In the genomic region with DNA sequence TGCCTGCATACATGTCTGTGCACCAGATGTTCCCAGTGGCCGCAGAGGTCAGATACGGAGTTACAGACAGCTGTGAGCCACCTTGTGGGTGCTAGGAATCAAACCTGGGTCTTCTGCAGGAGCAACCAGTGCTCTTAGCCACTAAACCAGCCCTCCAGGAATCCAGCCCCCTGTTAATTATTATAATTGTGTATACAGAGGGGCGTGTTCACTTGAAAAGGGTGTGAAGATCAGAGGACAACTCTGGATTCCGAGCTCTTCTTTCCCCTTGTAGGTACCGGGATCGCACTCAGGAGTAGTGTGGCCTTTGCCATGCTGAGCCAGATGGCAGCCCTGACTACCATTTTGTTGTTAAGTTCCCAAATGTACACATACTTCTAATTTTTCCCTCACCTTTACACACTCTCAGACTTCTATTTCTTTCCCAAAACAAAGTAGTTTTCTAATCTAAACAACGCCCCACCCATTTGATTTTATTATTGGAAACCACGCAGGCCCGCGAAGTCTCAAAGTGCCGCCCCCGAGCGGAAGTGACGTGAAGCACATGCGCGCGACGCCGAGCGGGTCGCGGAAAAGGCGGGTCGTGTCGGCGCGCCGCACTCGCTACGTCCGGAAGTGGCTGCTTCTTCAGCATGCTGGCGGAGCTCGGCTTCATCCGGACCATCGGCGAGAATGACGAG, we compare ENCODE assay signal across 8 mouse cellular contexts. TPM values are rescaled to one million over a fixed set of nuclear protein-coding genes. Genes with fewer than 3 reads are reported as not detected.
A peak's percentile ranks its signal among the peaks of the same experiment; 100 is the strongest.
DNase-seq lines count a peak whose midpoint lies in the region; ATAC-seq and TF ChIP-seq lines count a peak whose summit lies in the region.

A gene (plus strand): TSS at position 492 of the 680 bp plus-strand sequence.

- intact Hi-C loops in heart, postnatal 10 days (cut with DNase I): no loop called here

- no peaks in the 10 kb centered on the region for H3K9me3 ChIP-seq in ES-Bruce4 (replicated peaks; ENCODE audit: control insufficient read depth, insufficient read depth, low read length, poor library complexity, severe bottlenecking)
- no peaks in the 10 kb centered on the region for H3K9me3 ChIP-seq in forebrain, embryonic 13.5 days (replicated peaks)
- H3K9me3 ChIP-seq in liver, postnatal 0 days (ENCODE audit: low read length): no peaks in the 10 kb centered on the region
- no peaks in the 10 kb centered on the region for H3K9me3 ChIP-seq in neural tube, embryonic 14.5 days (ENCODE audit: control insufficient read depth, low read length)

- peak within 1 kb of the TSS; percentile 76 for H3K27ac ChIP-seq in ES-Bruce4 (ENCODE audit: insufficient read depth, low read length)
- peak within 1 kb of the TSS; percentile 51 for H3K27ac ChIP-seq in forebrain, embryonic 13.5 days
- peak within 1 kb of the TSS; percentile 82 for H3K27ac ChIP-seq in liver, postnatal 0 days (ENCODE audit: low read depth)
- peak within 1 kb of the TSS; percentile 78 for H3K27ac ChIP-seq in neural tube, embryonic 14.5 days (ENCODE audit: low read depth, low read length)

- TF ChIP-seq POLR2A in ES-Bruce4 (IDR thresholded peaks at IDR 0.05; ENCODE audit: insufficient read depth, low read length): no peak

- peak; percentile 95 to 97 for DNase-seq in heart, postnatal 10 days
- DNase-seq in large intestine, adult 2 months (ENCODE audit: low read depth, low spot score): peak; percentile 82
- DNase-seq in liver, postnatal 0 days: peak; percentile 96
- peak; percentile 96 for DNase-seq in testis, postnatal 10 days (ENCODE audit: low spot score)

- peak within 1 kb of the TSS; percentile 96 for H3K4me3 ChIP-seq in ES-Bruce4 (ENCODE audit: low read depth, low read length)
- H3K4me3 ChIP-seq in forebrain, embryonic 13.5 days: peak within 1 kb of the TSS; percentile 84
- H3K4me3 ChIP-seq in liver, postnatal 0 days (ENCODE audit: low read depth, low read length): peak within 1 kb of the TSS; percentile 88
- peak within 1 kb of the TSS; percentile 80 for H3K4me3 ChIP-seq in neural tube, embryonic 14.5 days (ENCODE audit: low read depth, low read length)

- H3K4me2 ChIP-seq in forebrain, embryonic 13.5 days: peak within 1 kb of the TSS; percentile 94
- peak within 1 kb of the TSS; percentile 93 for H3K4me2 ChIP-seq in liver, postnatal 0 days (ENCODE audit: low read depth, low read length)
- H3K4me2 ChIP-seq in neural tube, embryonic 14.5 days (ENCODE audit: low read depth, low read length): peak within 1 kb of the TSS; percentile 94

- H3K27me3 ChIP-seq in ES-Bruce4 (ENCODE audit: control insufficient read depth, insufficient read depth, low read length, poor library complexity, severe bottlenecking): no peaks in the 10 kb centered on the region
- H3K27me3 ChIP-seq in forebrain, embryonic 13.5 days: 0 out of 2 replicates have a peak, but pooled peaks cover 2% of the 10 kb centered on the region
- no peaks in the 10 kb centered on the region for H3K27me3 ChIP-seq in liver, postnatal 0 days (ENCODE audit: insufficient read depth, low read length)
- H3K27me3 ChIP-seq in neural tube, embryonic 14.5 days (ENCODE audit: control insufficient read depth, insufficient read depth, low read length): no peaks in the 10 kb centered on the region

- H3K4me1 ChIP-seq in ES-Bruce4 (ENCODE audit: control insufficient read depth, insufficient read depth, low read length): peaks cover 3% of the 10 kb centered on the region
- peaks cover 24% of the 10 kb centered on the region for H3K4me1 ChIP-seq in forebrain, embryonic 13.5 days
- H3K4me1 ChIP-seq in liver, postnatal 0 days (ENCODE audit: insufficient read depth): peaks cover 21% of the 10 kb centered on the region
- H3K4me1 ChIP-seq in neural tube, embryonic 14.5 days (ENCODE audit: control insufficient read depth, insufficient read depth, low read length): peaks cover 11% of the 10 kb centered on the region; the same call in 1 of the 2 replicates

- no peak for TF ChIP-seq CTCF in ES-Bruce4 (IDR thresholded peaks at IDR 0.05; ENCODE audit: low read depth, low read length)
- TF ChIP-seq CTCF in liver, postnatal 0 days (IDR thresholded peaks at IDR 0.05; ENCODE audit: low read depth): 0 out of 2 replicates have a peak, but pooled peaks have one; percentile 5

- H3K36me3 ChIP-seq in ES-Bruce4 (ENCODE audit: control insufficient read depth, insufficient read depth, low read length, poor library complexity, severe bottlenecking): peaks cover 17% of the 10 kb centered on the region
- peaks cover 22% of the 10 kb centered on the region for H3K36me3 ChIP-seq in forebrain, embryonic 13.5 days (ENCODE audit: poor library complexity, severe bottlenecking)
- peaks cover 19% of the 10 kb centered on the region for H3K36me3 ChIP-seq in liver, postnatal 0 days (replicated peaks; ENCODE audit: insufficient read depth, low read length)
- H3K36me3 ChIP-seq in neural tube, embryonic 14.5 days (ENCODE audit: control insufficient read depth, insufficient read depth, low read length): peaks cover 7% of the 10 kb centered on the region

- TF ChIP-seq EP300 in ES-Bruce4 (IDR thresholded peaks at IDR 0.05; ENCODE audit: insufficient read depth, low read depth, low read length): peak; percentile 43; the same call in 1 of the 2 replicates
- TF ChIP-seq EP300 in liver, postnatal 0 days (IDR thresholded peaks at IDR 0.05; ENCODE audit: low read depth): peak; percentile 81

- peak within 1 kb of the TSS; percentile 69 for H3K9ac ChIP-seq in ES-Bruce4 (ENCODE audit: low read depth, poor library complexity, severe bottlenecking)
- H3K9ac ChIP-seq in forebrain, embryonic 13.5 days: peak within 1 kb of the TSS; percentile 84
- H3K9ac ChIP-seq in liver, postnatal 0 days (replicated peaks): peak within 1 kb of the TSS; percentile 81
- H3K9ac ChIP-seq in neural tube, embryonic 14.5 days (replicated peaks; ENCODE audit: low read depth, low read length): peak within 1 kb of the TSS; percentile 78

- 2% methylated on average over 36 of the region's 37 CpGs for WGBS in forebrain, embryonic 13.5 days
- WGBS in large intestine, adult 2 months: 2% methylated on average over 37 of the region's 37 CpGs
- 3% methylated on average over 37 of the region's 37 CpGs for WGBS in liver, postnatal 0 days (ENCODE audit: insufficient replicate concordance)
- 2% methylated on average over 37 of the region's 37 CpGs for WGBS in neural tube, embryonic 14.5 days

- peak; percentile 89 for ATAC-seq in cerebellum, adult (ENCODE audit: insufficient number of reproducible peaks, low FRiP score, low TSS enrichment)
- peak; percentile 94 for ATAC-seq in forebrain, embryonic 13.5 days
- ATAC-seq in liver, postnatal 0 days: peak; percentile 94
- ATAC-seq in neural tube, embryonic 14.5 days (ENCODE audit: low read depth): peak; percentile 93

RNA-seq across cellular contexts. Expression of the gene that starts here (rescaled TPM):
- 72.1 and 75.7 TPM in 2 replicates for polyA plus RNA-seq in ES-Bruce4 (2011; ENCODE audit: insufficient read depth, insufficient read length, low read depth, missing spikeins)
- polyA plus RNA-seq in forebrain, embryonic 13.5 days (2015; fragmentation: Nextera tagmentation; extraction: Ambion mirVana): 46.7 and 50.0 TPM in 2 replicates
- 10 to 100 TPM; 17.5 to 18.3 TPM for total RNA-seq in heart, postnatal 10 days (2021)
- 14.1 and 19.7 TPM in 2 replicates for polyA plus RNA-seq in large intestine, adult 2 months (2012; rRNA removed)
- 19.2 and 21.9 TPM in 2 replicates for polyA plus RNA-seq in liver, postnatal 0 days (2015; fragmentation: Nextera tagmentation; extraction: Ambion mirVana)
- polyA plus RNA-seq in neural tube, embryonic 14.5 days (2014; fragmentation: Nextera tagmentation; extraction: Ambion mirVana): 28.8 and 33.9 TPM in 2 replicates

Comparison
In these comparisons a context has a peak if more than half of its experiments do, and no peak if none do; other contexts are left out.
1. Peak in every context shown above with its lines: DNase-seq, ATAC-seq, H3K4me3 ChIP-seq and H3K27ac ChIP-seq.